Mouse (Mus musculus) megakaryocyte, embryonic 14.5 days (primary cell): Measurements from ENCODE around the gene Ppp1r1c. TPM values are rescaled to one million over a fixed set of nuclear protein-coding genes. Genes with fewer than 3 reads are reported as not detected.

Experiments
- H3K27me3 ChIP-seq: replicated peaks from 2 replicates; pipeline ENCODE3; 2012; ENCODE audit warnings: inconsistent platforms
- H3K36me3 ChIP-seq: replicated peaks from 2 replicates; pipeline ENCODE3; 2012; ENCODE audit warnings: low read length, inconsistent platforms, mixed read lengths
- H3K4me1 ChIP-seq: 2 replicates; pipeline ENCODE4 v1.6.1; 2012; ENCODE audit warnings: inconsistent platforms
- H3K4me3 ChIP-seq: replicated peaks from 2 replicates; pipeline ENCODE3; 2012; ENCODE audit warnings: moderate library complexity, mild to moderate bottlenecking, inconsistent platforms
- H3K9me3 ChIP-seq: 2 replicates; pipeline ENCODE4 v1.6.1; 2012; ENCODE audit warnings: inconsistent platforms
- FLI1 ChIP-seq: IDR thresholded peaks from 2 replicates; pipeline ENCODE4 v1.6.1; 2012; ENCODE audit warnings: low read length, inconsistent platforms, mixed read lengths
- GATA1 ChIP-seq: IDR thresholded peaks from 3 replicates; pipeline ENCODE4 v1.6.1; 2012; ENCODE audit warnings: mixed read lengths, low read length, inconsistent platforms, borderline replicate concordance
- polyA plus RNA-seq: library from polyadenylated mRNA; stranded (reverse); fragments of >175 nt; gene quantifications from 2 replicates; pipeline ENCODE4 v1.2.3, GENCODE M21; 2012; ENCODE audit warnings: low replicate concordance; ENCODE audit not compliant: insufficient read depth

Ppp1r1c gene
- polyA plus RNA-seq: not detected in 2 replicates

GRCm38 (mm10) chr2:79707575-79707974 lies at the start of gene Ppp1r1c:
Gene Ppp1r1c, plus strand, starts transcription at chr2:79707780.
- no peaks in the 10 kb centered on the region for H3K27me3 ChIP-seq
- H3K4me3 ChIP-seq: no peak within 1 kb of the TSS
- no peaks in the 10 kb centered on the region for H3K9me3 ChIP-seq
- no peaks in the 10 kb centered on the region for H3K36me3 ChIP-seq
- H3K4me1 ChIP-seq: peaks cover 10% of the 10 kb centered on the region; the same call in 1 of the 2 replicates
- TF ChIP-seq FLI1 (no peak), GATA1 (no peak)

GRCm38 (mm10) chr2:79660417-79661185 lies 47.0 kb upstream of the Ppp1r1c start:
- no peak overlapping the region for H3K4me3 ChIP-seq
- no peak for TF ChIP-seq GATA1
- no peak for TF ChIP-seq FLI1
- H3K36me3 ChIP-seq: peaks cover 97% of the 10 kb centered on the region

GRCm38 (mm10) chr2:79661486-79662104 lies 46.0 kb upstream of the Ppp1r1c start:
- Histone ChIP-seq H3K36me3 (peaks cover 95% of the 10 kb centered on the region), H3K4me1 (peaks cover 3% of the 10 kb centered on the region; the same call in 1 of the 2 replicates), H3K4me3 (no peak overlapping the region), H3K9me3 (no peaks in the 10 kb centered on the region), H3K27me3 (no peaks in the 10 kb centered on the region)
- TF ChIP-seq FLI1 (no peak), GATA1 (no peak)

More at GRCm38 (mm10) chr2:79660417-79661185, 47.0 kb upstream of the Ppp1r1c start:
- Histone ChIP-seq H3K4me1 (0 out of 2 replicates have a peak, but pooled peaks cover 3% of the 10 kb centered on the region), H3K9me3 (no peaks in the 10 kb centered on the region), H3K27me3 (no peaks in the 10 kb centered on the region)

- TF ChIP-seq FLI1: no peak
- no peak for TF ChIP-seq GATA1
- Histone ChIP-seq H3K27me3 (no peaks in the 10 kb centered on the region), H3K4me3 (no peak overlapping the region), H3K9me3 (no peaks in the 10 kb centered on the region), H3K36me3 (peaks cover 86% of the 10 kb centered on the region), H3K4me1 (peaks cover 24% of the 10 kb centered on the region)
Observed at GRCm38 (mm10) chr2:79664532-79665286, 42.9 kb upstream of the Ppp1r1c start.

- H3K4me3 ChIP-seq: no peak overlapping the region
- TF ChIP-seq GATA1: no peak
- H3K4me1 ChIP-seq: peaks cover 25% of the 10 kb centered on the region
- H3K36me3 ChIP-seq: peaks cover 86% of the 10 kb centered on the region
- no peaks in the 10 kb centered on the region for H3K9me3 ChIP-seq
- no peaks in the 10 kb centered on the region for H3K27me3 ChIP-seq
Observed at GRCm38 (mm10) chr2:79665492-79665891, 42.1 kb upstream of the Ppp1r1c start.

GRCm38 (mm10) chr2:79675266-79675665 lies 32.3 kb upstream of the Ppp1r1c start:
- Histone ChIP-seq H3K27me3 (no peaks in the 10 kb centered on the region), H3K36me3 (peaks cover 57% of the 10 kb centered on the region), H3K9me3 (no peaks in the 10 kb centered on the region), H3K4me3 (no peak overlapping the region), H3K4me1 (peaks cover 13% of the 10 kb centered on the region)
- TF ChIP-seq FLI1: no peak
- no peak for TF ChIP-seq GATA1

GRCm38 (mm10) chr2:79677663-79678257 lies 29.8 kb upstream of the Ppp1r1c start:
- Histone ChIP-seq H3K27me3 (no peaks in the 10 kb centered on the region), H3K9me3 (no peaks in the 10 kb centered on the region), H3K4me3 (no peak overlapping the region), H3K36me3 (peaks cover 46% of the 10 kb centered on the region), H3K4me1 (peaks cover 13% of the 10 kb centered on the region)
- no peak for TF ChIP-seq FLI1
- TF ChIP-seq GATA1: no peak

GRCm38 (mm10) chr2:79681672-79682071 lies 25.9 kb upstream of the Ppp1r1c start:
- TF ChIP-seq FLI1 (no peak), GATA1 (no peak)

GRCm38 (mm10) chr2:79683258-79683657 lies 24.3 kb upstream of the Ppp1r1c start:
- no peaks in the 10 kb centered on the region for H3K27me3 ChIP-seq
- H3K9me3 ChIP-seq: no peaks in the 10 kb centered on the region
- no peak for TF ChIP-seq GATA1
- no peak for TF ChIP-seq FLI1
- no peaks in the 10 kb centered on the region; the same call in 1 of the 2 replicates for H3K4me1 ChIP-seq
- peaks cover 25% of the 10 kb centered on the region for H3K36me3 ChIP-seq
- no peak overlapping the region for H3K4me3 ChIP-seq

More at GRCm38 (mm10) chr2:79681672-79682071, 25.9 kb upstream of the Ppp1r1c start:
- Histone ChIP-seq H3K27me3 (no peaks in the 10 kb centered on the region), H3K9me3 (no peaks in the 10 kb centered on the region), H3K4me3 (no peak overlapping the region), H3K36me3 (peaks cover 25% of the 10 kb centered on the region), H3K4me1 (peaks cover 13% of the 10 kb centered on the region)
